Mouse (Mus musculus) midbrain, embryonic 11.5 days (tissue): ENCODE results near the gene Alg9. TPM values are rescaled to one million over a fixed set of nuclear protein-coding genes. Genes with fewer than 3 reads are reported as not detected.

ENCODE experiments used
- ATAC-seq: fragments of 200-750 bp; cut with Nextera tagmentation; 2 replicates; pipeline ENCODE4 v1.8.0; 2017; ENCODE audit warnings: moderate TSS enrichment, moderate library complexity; ENCODE audit not compliant: low FRiP score
- DNase-seq: peaks from one replicate; pipeline ENCODE4 v3.0.0; 2015; ENCODE audit warnings: low spot score; ENCODE audit errors: missing footprints
- H3K27ac ChIP-seq: fragments of 300-500 bp; sonication (generic); 2 replicates; pipeline ENCODE4 v1.5.1; 2014; ENCODE audit warnings: low read depth, low read length
- H3K27me3 ChIP-seq: fragments of 300-500 bp; sonication (generic); 2 replicates; pipeline ENCODE4 v1.6.1; 2014; ENCODE audit warnings: mild to moderate bottlenecking, low read length, moderate library complexity, mixed read lengths; ENCODE audit not compliant: control insufficient read depth, insufficient read depth
- H3K36me3 ChIP-seq: fragments of 300-500 bp; sonication (generic); 2 replicates; pipeline ENCODE4 v1.6.1; 2014; ENCODE audit warnings: mild to moderate bottlenecking, low read length, moderate library complexity, mixed read lengths; ENCODE audit not compliant: control insufficient read depth, insufficient read depth
- H3K4me1 ChIP-seq: fragments of 300-500 bp; sonication (generic); 2 replicates; pipeline ENCODE4 v1.6.1; 2014; ENCODE audit warnings: low read length; ENCODE audit not compliant: control insufficient read depth, insufficient read depth
- H3K4me2 ChIP-seq: fragments of 300-500 bp; sonication (generic); 2 replicates; pipeline ENCODE4 v1.6.1; 2014; ENCODE audit warnings: mild to moderate bottlenecking, moderate library complexity
- H3K4me3 ChIP-seq: fragments of 300-500 bp; sonication (generic); 2 replicates; pipeline ENCODE4 v1.5.1; 2014; ENCODE audit warnings: low read depth, low read length
- H3K9ac ChIP-seq: fragments of 300-500 bp; sonication (generic); 2 replicates; pipeline ENCODE4 v1.6.1; 2014; ENCODE audit warnings: low read length
- H3K9me3 ChIP-seq: fragments of 300-500 bp; sonication (generic); 2 replicates; pipeline ENCODE4 v1.6.1; 2016; ENCODE audit warnings: low read length; ENCODE audit not compliant: control insufficient read depth
- WGBS: fragments of 180-500 bp; shearing (Covaris S2); extraction: QIAGEN DNeasy Blood & Tissue Kit; methylation state at CpG from one replicate; pipeline ENCODE4 v1.1.7; 2014; 5-methylcytosine and 5-hydroxymethylcytosine counted together
- polyA plus RNA-seq: library from polyadenylated mRNA; unstranded; fragments of >200 nt; fragmentation: Nextera tagmentation; extraction: Ambion mirVana; gene quantifications from 2 replicates; pipeline ENCODE4 v1.2.1, GENCODE M21; 2014

Alg9 gene
- polyA plus RNA-seq, 1 experiment from 2014 or later: 34.4 TPM

DNA sequence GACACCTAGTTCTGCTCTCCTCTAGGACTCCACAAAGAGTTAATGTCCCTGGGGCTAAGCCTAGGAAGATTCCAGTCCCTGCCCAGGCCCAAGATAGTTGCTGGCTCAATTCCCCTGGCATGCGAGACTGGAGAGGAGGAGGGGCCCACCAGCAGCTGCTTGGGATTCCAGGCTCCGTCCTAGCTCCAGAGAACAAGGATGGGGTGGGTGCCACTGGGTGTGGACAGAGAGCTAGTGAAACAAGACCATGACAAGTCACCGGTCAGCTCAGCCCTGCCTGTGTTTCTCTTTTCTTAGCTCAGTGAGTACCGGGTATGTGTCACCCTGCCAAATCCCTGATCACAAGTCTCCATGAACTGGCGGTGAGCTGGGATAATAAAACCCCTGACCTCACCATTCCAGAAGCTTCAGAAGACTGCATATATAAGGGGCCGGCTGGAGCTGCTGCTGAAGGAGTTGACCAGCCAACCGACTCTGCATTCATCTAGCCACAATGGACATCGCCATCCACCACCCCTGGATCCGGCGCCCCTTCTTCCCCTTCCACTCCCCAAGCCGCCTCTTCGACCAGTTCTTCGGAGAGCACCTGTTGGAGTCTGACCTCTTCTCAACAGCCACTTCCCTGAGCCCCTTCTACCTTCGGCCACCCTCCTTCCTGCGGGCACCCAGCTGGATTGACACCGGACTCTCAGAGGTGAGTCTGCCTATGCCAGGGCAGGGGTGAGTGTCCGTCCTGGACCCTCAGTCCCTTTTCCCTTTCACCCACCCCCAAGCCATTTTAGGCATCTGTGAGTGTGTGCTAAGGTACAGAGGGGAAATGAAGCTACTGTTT, 21.8 kb upstream of the Alg9 start:
- Histone ChIP-seq H3K4me1 (no peaks in the 10 kb centered on the region), H3K27ac (no peak overlapping the region), H3K4me2 (no peak overlapping the region), H3K9ac (no peak overlapping the region), H3K9me3 (no peaks in the 10 kb centered on the region), H3K4me3 (no peak overlapping the region), H3K27me3 (no peaks in the 10 kb centered on the region), H3K36me3 (no peaks in the 10 kb centered on the region)
- ATAC-seq (no peak), DNase-seq (no peak)
- 73% methylated on average over 17 of the region's 17 CpGs for WGBS

DNA sequence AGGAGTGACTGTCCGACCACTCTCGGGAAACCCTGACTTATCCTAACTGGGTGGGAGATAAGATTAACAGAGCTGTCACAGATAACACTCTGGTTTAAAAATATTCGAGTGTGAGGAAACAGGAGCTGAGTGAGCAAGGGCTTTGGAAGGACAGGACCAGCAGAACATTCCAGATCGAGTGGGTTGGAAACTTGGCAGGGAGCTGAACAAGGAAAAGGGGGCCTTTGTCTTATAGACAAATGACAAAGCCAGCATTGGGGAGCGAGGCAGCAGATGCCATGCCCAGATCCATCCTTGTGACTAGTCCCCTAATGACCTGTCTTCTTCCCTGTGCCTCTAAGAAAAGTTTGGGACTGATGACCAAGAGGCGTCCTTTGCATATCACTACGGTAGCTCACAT, 20.9 kb upstream of the Alg9 start:
- Histone ChIP-seq H3K4me3 (no peak overlapping the region), H3K4me2 (no peak overlapping the region), H3K9ac (no peak overlapping the region), H3K27ac (no peak overlapping the region), H3K9me3 (no peaks in the 10 kb centered on the region), H3K36me3 (no peaks in the 10 kb centered on the region), H3K27me3 (no peaks in the 10 kb centered on the region), H3K4me1 (no peaks in the 10 kb centered on the region)
- ATAC-seq (no peak), DNase-seq (no peak)
- WGBS: 75% methylated on average over 7 of the region's 7 CpGs

DNA sequence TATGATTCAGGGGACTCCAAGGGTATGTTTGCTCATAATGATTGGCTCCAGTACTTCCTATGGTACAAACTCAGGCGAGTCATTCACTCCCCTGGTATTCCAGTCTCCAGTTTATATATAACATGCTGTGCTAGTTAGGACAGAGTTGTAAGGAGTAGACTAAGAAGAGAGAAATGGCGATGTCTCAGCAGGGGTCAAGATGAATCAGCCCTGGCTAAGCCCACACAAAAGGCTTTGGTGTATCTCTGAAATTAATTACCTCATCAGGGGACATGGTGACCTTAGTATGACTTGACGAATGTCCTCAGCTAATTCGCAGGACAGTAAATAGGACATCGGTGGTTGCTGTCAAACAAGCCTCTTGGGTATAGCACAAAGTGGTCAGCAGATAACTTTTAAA, 18.1 kb upstream of the Alg9 start:
- 67% methylated on average over 5 of the region's 5 CpGs for WGBS
- H3K27me3 ChIP-seq: no peaks in the 10 kb centered on the region

DNA sequence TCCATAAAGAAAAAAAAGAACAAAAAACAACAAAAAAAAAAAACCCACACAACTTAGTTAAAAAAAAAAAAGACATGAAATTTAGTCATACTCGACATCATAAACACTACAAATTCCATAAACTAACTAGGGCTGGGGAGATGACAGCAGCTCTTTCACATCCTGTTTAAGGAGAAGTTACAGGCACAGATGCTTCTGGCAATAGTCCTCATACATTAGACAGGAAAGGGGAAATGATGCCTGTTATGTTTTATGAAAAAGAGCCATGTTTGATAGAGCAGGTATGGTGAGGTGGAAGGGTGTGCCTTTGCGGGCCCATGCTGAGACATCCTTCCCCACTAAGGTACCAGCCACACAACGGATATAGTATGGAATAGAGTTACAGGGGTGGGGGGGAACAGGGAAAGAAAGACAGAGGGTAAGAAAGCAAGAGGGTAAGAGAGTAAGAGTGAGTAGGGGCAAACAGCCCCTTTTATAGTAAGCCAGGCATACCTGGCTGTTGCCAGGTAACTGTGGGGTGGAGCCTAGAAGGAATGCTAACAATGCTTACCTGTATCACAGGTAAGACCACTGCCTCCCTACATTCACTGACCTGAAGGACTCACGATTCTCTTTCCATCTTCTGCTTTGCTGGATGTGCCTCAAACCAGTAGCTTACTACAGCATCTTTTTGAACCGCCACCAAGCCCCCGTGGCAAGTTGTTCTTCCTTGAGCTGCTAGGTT, 13.1 kb upstream of the Alg9 start:
- H3K9ac ChIP-seq: no peak overlapping the region
- ATAC-seq: no peak
- no peaks in the 10 kb centered on the region for H3K9me3 ChIP-seq
- no peaks in the 10 kb centered on the region for H3K36me3 ChIP-seq
- H3K4me1 ChIP-seq: no peaks in the 10 kb centered on the region
- H3K4me3 ChIP-seq: no peak overlapping the region
- H3K4me2 ChIP-seq: no peak overlapping the region
- WGBS: 61% methylated on average over 6 of the region's 6 CpGs
- H3K27me3 ChIP-seq: no peaks in the 10 kb centered on the region
- no peak for DNase-seq
- H3K27ac ChIP-seq: no peak overlapping the region

More for the DNA sequence above, 18.1 kb upstream of the Alg9 start:
- Histone ChIP-seq H3K27ac (no peak overlapping the region), H3K4me1 (no peaks in the 10 kb centered on the region), H3K9ac (no peak overlapping the region), H3K36me3 (no peaks in the 10 kb centered on the region), H3K4me2 (no peak overlapping the region), H3K4me3 (no peak overlapping the region), H3K9me3 (no peaks in the 10 kb centered on the region)
- no peak for ATAC-seq
- DNase-seq: no peak

DNA sequence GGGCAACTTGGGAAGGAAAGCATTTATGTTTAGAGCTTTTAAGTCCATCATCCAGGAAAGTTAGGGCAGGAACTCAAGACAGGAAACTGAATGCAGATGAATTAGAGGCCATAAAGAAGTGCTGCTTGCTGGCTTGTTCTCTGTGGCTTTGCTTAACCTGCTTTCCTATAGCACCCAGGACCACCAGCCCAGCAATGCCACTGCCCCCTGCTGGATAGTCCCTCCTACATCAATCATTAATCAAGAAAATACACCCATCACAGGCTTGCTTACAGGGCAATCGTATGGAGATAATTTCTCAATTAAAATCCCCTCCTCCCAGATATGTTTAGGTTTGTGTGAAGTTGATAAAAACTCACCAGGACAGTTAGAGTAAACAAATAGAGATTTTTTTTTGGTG, 11.5 kb upstream of the Alg9 start:
- H3K36me3 ChIP-seq: no peaks in the 10 kb centered on the region
- H3K4me1 ChIP-seq: peaks cover 4% of the 10 kb centered on the region
- ATAC-seq (no peak), DNase-seq (peak; percentile 87)
- no peaks in the 10 kb centered on the region for H3K9me3 ChIP-seq
- H3K27ac ChIP-seq: no peak overlapping the region
- no peaks in the 10 kb centered on the region for H3K27me3 ChIP-seq
- no peak overlapping the region for H3K4me2 ChIP-seq
- no peak overlapping the region for H3K9ac ChIP-seq
- H3K4me3 ChIP-seq: no peak overlapping the region
- WGBS: 80% methylated on average over 1 of the region's 1 CpGs

DNA sequence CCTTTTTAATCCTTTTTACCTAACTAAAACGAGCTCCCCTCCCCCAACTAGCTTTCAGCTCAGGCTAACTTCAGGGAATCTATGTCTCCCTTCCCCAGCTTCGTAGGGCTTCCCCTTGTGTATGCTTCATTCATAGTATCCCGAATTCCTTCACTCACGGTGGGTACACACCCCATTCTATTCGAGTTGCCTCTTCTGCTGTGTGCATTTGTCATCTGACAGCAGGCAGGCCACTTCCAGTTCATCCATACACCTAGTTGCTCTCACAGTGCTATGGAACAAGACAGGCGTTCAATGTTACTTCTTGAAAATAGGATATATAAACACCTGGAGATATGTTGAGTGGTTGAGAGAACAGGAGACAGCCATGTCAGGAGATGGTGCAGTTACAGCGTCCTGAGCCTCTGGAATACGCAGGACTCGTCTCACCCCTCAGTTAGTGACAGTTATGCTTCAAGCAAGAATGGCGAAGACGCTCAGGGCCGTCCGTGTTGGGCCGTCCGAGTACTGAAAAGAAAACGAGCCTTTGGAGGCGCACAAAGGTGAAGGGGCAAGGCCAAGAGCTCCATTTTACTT, 7.2 kb upstream of the Alg9 start:
- Histone ChIP-seq H3K4me3 (peak overlapping the region; percentile 66), H3K36me3 (no peaks in the 10 kb centered on the region), H3K4me2 (peak overlapping the region; percentile 78), H3K9ac (peak overlapping the region; percentile 78), H3K27me3 (no peaks in the 10 kb centered on the region), H3K4me1 (peaks cover 4% of the 10 kb centered on the region), H3K9me3 (no peaks in the 10 kb centered on the region), H3K27ac (peak overlapping the region; percentile 16; the same call in 1 of the 2 replicates)
- ATAC-seq (no peak), DNase-seq (no peak)
- WGBS: 7% methylated on average over 17 of the region's 17 CpGs

DNA sequence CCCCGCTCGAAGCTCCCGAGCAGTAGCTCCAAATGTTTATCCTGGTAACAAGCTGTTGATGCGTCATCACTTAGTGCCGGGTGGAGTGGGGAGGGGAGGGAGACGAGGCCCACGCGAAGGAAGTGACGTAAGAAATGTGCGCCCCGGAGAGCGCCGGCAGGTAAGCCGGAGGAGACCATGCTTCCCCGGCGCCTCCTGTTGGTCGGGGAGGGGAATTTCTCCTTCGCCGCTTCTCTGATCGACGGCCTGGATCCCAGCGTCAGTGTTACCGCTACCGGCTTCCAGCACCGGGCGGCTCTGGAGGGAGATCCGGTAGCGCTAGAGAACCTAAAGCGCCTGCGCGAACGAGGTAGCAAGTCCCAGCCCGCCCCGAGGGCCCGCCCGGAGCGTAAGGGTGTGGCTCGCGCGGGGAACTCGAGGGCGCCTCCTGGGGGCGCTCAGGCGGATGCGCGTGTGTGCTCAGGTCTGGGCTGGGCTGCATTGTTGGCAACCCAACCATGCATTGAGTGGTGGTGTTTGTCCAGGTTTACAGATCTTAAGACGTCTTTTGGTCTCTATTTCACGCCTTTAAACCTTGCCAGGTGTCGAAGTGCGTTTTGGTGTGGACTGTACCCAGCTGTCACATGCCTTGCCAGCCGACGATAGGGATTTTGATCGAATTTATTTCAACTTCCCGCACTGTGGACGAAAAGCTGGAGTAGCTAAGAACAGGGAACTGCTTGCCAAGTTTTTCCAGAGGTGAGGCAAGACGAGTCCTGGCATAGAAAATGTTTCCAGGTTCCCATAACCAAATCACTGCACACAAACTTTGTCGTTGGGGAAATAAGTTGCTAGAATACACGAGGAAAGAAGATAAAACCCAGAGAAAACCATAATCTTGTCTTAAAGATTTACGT, 6.5 kb upstream of the Alg9 start, which contains the start of gene Fdxacb1:
TSS of gene Fdxacb1 (plus strand) at position 130 of the 896 bp plus-strand sequence.
- Histone ChIP-seq H3K4me1 (peaks cover 4% of the 10 kb centered on the region), H3K9ac (peak within 1 kb of the TSS; percentile 78), H3K27me3 (no peaks in the 10 kb centered on the region), H3K4me2 (peak within 1 kb of the TSS; percentile 78), H3K4me3 (peak within 1 kb of the TSS; percentile 66), H3K9me3 (no peaks in the 10 kb centered on the region), H3K27ac (peak within 1 kb of the TSS; percentile 70), H3K36me3 (no peaks in the 10 kb centered on the region)
- 5% methylated on average over 59 of the region's 59 CpGs for WGBS
- ATAC-seq (peak; percentile 98), DNase-seq (peak; percentile 100)

DNA sequence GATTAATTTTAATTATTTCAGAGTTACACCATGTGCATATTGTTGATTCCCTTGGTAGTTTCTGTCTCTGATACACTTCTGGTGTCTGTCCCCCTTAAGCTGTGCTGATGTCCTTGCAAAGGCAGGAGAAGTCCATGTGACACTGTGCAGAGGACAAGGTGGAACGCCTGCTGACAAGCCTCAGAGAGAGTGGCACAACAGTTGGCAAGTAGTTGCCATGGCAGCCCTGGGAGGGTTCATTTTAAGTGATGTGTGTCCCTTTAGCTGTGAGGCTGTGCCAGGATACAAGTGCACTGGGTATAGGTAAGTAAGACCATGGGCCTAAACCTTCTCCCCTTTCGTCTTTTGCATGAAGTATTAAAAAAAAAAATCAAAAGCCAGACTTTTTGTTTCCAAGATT, 4.8 kb upstream of the Alg9 start:
- Histone ChIP-seq H3K9ac (no peak overlapping the region), H3K27ac (no peak overlapping the region), H3K36me3 (no peaks in the 10 kb centered on the region), H3K4me2 (no peak overlapping the region), H3K4me3 (no peak overlapping the region), H3K9me3 (no peaks in the 10 kb centered on the region), H3K4me1 (peaks cover 6% of the 10 kb centered on the region), H3K27me3 (no peaks in the 10 kb centered on the region)
- ATAC-seq (no peak), DNase-seq (no peak)
- WGBS: 87% methylated on average over 2 of the region's 2 CpGs
